Mouse (Mus musculus): ENCODE results near the gene Sec61a1.
A peak's percentile ranks its signal among the peaks of the same experiment; 100 is the strongest.

Gene Sec61a1

GRCm38 (mm10) chr6:88518404-88519263 lies at the start of gene Sec61a1:
Sec61a1 (minus strand) TSS chr6:88518905.
- DNase-seq = peak; percentile 94 to 96

GRCm38 (mm10) chr6:88566676-88567075 lies 48.0 kb upstream of the Sec61a1 start:
- DNase-seq = peak in 1 of 2 experiments; percentile 24

- DNase-seq = peak; percentile 48 to 53
Observed at GRCm38 (mm10) chr6:88565033-88565432, 46.3 kb upstream of the Sec61a1 start.

GRCm38 (mm10) chr6:88560156-88560555 lies 41.5 kb upstream of the Sec61a1 start:
- DNase-seq = no peak

GRCm38 (mm10) chr6:88559688-88560087 lies 41.0 kb upstream of the Sec61a1 start:
- peak; percentile 52 to 53 for DNase-seq

GRCm38 (mm10) chr6:88558076-88558475 lies 39.4 kb upstream of the Sec61a1 start:
- DNase-seq = peak; percentile 67 to 75

- no peak for DNase-seq
Observed at GRCm38 (mm10) chr6:88557548-88557947, 38.8 kb upstream of the Sec61a1 start.

GRCm38 (mm10) chr6:88549916-88550315 lies 31.2 kb upstream of the Sec61a1 start:
- no peak for DNase-seq

GRCm38 (mm10) chr6:88549137-88549814 lies 30.6 kb upstream of the Sec61a1 start:
- DNase-seq = peak; percentile 65 to 78

GRCm38 (mm10) chr6:88548405-88549049 lies 29.8 kb upstream of the Sec61a1 start:
- no peak for DNase-seq

- DNase-seq = no peak
Observed at GRCm38 (mm10) chr6:88545397-88545790, 26.7 kb upstream of the Sec61a1 start.

- no peak for DNase-seq
Observed at GRCm38 (mm10) chr6:88544644-88545396, 26.1 kb upstream of the Sec61a1 start.

GRCm38 (mm10) chr6:88544241-88544640 lies 25.5 kb upstream of the Sec61a1 start:
- no peak for DNase-seq

- no peak for DNase-seq
Observed at GRCm38 (mm10) chr6:88540093-88540755, 21.5 kb upstream of the Sec61a1 start.

- DNase-seq = no peak
Observed at GRCm38 (mm10) chr6:88530306-88530705, 11.6 kb upstream of the Sec61a1 start.

- DNase-seq = no peak
Observed at GRCm38 (mm10) chr6:88524056-88524455, 5.4 kb upstream of the Sec61a1 start.

GRCm38 (mm10) chr6:88523451-88523850 lies 4.7 kb upstream of the Sec61a1 start:
- DNase-seq = no peak

GRCm38 (mm10) chr6:88523043-88523442 lies 4.3 kb upstream of the Sec61a1 start:
- DNase-seq = no peak

GRCm38 (mm10) chr6:88522606-88523005 lies 3.9 kb upstream of the Sec61a1 start:
- no peak for DNase-seq

- no peak for DNase-seq
Observed at GRCm38 (mm10) chr6:88521821-88522220, 3.1 kb upstream of the Sec61a1 start.

GRCm38 (mm10) chr6:88517701-88518403 lies 853 bp downstream of the Sec61a1 start:
- no peak for DNase-seq

Measured in cerebellum, postnatal 36 days (tissue).